Mouse (Mus musculus) erythroblast, embryonic 14.5 days (primary cell): ENCODE measurements around the gene Hdgfl3. TPM values are rescaled to one million over a fixed set of nuclear protein-coding genes. Genes with fewer than 3 reads are reported as not detected.

Source experiments
- H3K27me3 ChIP-seq: 2 replicates; pipeline ENCODE4 v1.6.1; 2012; ENCODE audit warnings: inconsistent platforms; ENCODE audit not compliant: control insufficient read depth
- H3K36me3 ChIP-seq: 2 replicates; pipeline ENCODE4 v1.6.1; 2012; ENCODE audit warnings: mild to moderate bottlenecking, inconsistent platforms; ENCODE audit not compliant: control insufficient read depth
- H3K4me1 ChIP-seq: 2 replicates; pipeline ENCODE4 v1.6.1; 2012; ENCODE audit warnings: inconsistent platforms; ENCODE audit not compliant: control insufficient read depth
- H3K4me3 ChIP-seq: replicated peaks from 2 replicates; pipeline ENCODE3; 2012; ENCODE audit warnings: moderate library complexity, mild to moderate bottlenecking, inconsistent platforms
- H3K9me3 ChIP-seq: 2 replicates; pipeline ENCODE4 v1.6.1; 2012; ENCODE audit warnings: low read length, inconsistent platforms, mixed read lengths; ENCODE audit not compliant: control insufficient read depth
- GATA1 ChIP-seq: IDR thresholded peaks from 2 replicates; pipeline ENCODE4 v1.6.1; 2012; ENCODE audit warnings: low read length, inconsistent platforms, mixed read lengths
- TAL1 ChIP-seq: IDR thresholded peaks from 3 replicates; pipeline ENCODE4 v1.6.1; 2012; ENCODE audit warnings: low read length, inconsistent platforms, mixed read lengths
- polyA plus RNA-seq: library from polyadenylated mRNA; stranded (reverse); fragments of >175 nt; gene quantifications from 2 replicates; pipeline ENCODE4 v1.2.3, GENCODE M21; 2012

Hdgfl3 gene
- polyA plus RNA-seq, 1 experiment: not detected

DNA sequence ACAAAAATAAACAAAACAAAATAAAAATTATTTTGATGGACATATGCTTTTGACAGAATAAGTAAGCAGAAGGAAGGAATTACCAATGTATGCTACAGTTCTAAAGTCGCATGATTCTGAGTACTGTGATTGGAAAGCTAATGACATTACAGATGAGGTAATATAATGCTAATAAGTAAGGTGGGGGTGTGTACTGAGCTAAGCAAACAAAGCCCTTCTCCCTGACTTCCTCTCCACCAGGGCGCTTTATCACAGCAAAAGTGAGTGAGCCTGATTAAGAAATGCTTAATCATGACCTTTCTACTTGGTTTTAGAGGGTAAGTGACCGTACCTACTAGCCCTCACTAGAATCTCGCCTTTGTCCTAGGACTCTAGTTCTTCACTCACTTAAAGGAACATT is 14.0 kb downstream of the Hdgfl3 start:
- TF ChIP-seq GATA1 (no peak), TAL1 (no peak)
- Histone ChIP-seq H3K4me3 (no peak overlapping the region), H3K27me3 (no peaks in the 10 kb centered on the region), H3K9me3 (no peaks in the 10 kb centered on the region), H3K4me1 (no peaks in the 10 kb centered on the region), H3K36me3 (no peaks in the 10 kb centered on the region)

DNA sequence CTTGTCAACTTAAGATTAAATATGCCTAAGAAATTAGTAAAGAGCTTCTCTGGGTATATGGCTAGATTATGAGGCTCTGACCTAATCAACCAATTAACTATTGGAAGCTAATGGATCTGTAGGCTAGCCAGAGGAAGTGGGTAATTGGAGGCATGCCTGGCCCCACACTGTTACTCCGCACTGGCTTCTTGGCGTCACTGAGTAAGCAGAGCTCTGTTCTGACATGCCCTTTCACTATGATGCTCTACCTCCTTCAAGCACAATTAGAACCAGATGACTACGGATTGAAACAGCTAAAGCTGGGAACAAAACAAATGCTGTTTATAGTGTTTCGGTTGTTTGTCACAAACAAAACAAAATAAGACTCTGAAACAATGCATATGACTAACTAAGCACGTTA is 16.0 kb downstream of the Hdgfl3 start:
- TF ChIP-seq TAL1: no peak
- no peak for TF ChIP-seq GATA1
- Histone ChIP-seq H3K9me3 (no peaks in the 10 kb centered on the region), H3K4me1 (no peaks in the 10 kb centered on the region), H3K36me3 (no peaks in the 10 kb centered on the region), H3K4me3 (no peak overlapping the region), H3K27me3 (no peaks in the 10 kb centered on the region)

DNA sequence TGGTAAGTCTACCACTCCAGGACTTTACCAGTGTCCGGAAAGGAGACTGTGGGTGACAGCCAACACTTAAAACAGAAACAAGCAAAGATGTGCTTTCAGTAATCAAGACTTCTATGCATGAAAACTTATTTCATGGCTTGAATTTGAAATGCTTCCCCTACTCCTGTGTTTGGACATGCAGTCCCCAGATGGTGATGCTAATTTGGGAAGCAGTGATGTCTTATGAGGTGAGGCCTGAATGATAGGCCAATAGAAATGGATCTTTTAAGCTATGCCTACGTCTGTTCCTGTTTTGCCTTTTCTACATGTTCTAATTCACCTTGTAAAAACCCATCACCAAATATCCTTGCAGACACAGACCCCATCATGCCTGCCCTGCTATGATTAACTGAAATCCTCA is 29.3 kb downstream of the Hdgfl3 start:
- H3K36me3 ChIP-seq: no peaks in the 10 kb centered on the region
- no peak overlapping the region for H3K4me3 ChIP-seq
- H3K9me3 ChIP-seq: no peaks in the 10 kb centered on the region
- H3K27me3 ChIP-seq: no peaks in the 10 kb centered on the region; the same call in 1 of the 2 replicates
- TF ChIP-seq TAL1 (no peak), GATA1 (no peak)
- no peaks in the 10 kb centered on the region for H3K4me1 ChIP-seq

DNA sequence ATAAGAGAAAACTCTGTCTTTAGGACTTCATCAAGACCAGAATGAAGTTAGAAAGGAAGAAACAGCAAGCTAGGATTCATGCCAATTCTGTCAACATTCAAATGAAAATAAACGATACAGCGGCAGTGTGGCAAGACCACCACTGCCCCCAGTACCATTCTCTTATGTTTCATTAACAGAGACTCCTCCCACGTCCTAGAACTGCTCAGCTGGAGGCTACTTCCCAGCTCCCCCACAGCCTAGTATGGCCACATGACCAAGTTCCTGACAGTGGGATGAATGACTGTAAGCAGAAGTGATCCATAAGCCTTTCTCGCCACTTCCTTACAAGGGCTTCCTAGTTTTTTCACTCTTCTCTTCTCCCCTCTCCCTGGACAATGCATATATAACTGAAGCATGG is 30.2 kb downstream of the Hdgfl3 start:
- H3K9me3 ChIP-seq: no peaks in the 10 kb centered on the region
- peaks cover 4% of the 10 kb centered on the region for H3K27me3 ChIP-seq
- no peak for TF ChIP-seq TAL1
- TF ChIP-seq GATA1: no peak

DNA sequence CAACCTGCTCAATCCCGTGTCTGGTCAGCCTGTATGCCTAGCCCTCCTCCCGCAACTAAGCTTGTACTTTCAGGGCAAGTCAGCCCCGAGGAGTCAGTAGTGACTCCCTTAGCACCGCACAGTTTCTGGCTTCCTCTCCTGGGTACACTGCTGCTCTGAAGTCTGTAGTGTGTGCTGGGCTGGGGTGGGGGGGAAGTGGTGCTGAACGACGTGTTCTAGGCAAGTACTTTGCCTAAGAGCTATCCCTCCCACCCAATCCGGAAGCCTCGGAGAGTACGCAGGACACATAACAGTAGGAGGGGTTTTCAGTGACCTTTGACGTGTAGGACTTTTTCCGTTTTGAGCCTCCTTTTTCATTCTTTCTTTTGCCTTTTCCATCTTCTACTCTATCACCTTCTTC is 34.9 kb downstream of the Hdgfl3 start:
- no peak overlapping the region for H3K4me3 ChIP-seq
- no peaks in the 10 kb centered on the region for H3K4me1 ChIP-seq
- H3K9me3 ChIP-seq: no peaks in the 10 kb centered on the region
- no peaks in the 10 kb centered on the region for H3K36me3 ChIP-seq
- no peak for TF ChIP-seq TAL1
- TF ChIP-seq GATA1: no peak
- H3K27me3 ChIP-seq: peaks cover 6% of the 10 kb centered on the region

More for the DNA sequence above, 30.2 kb downstream of the Hdgfl3 start:
- Histone ChIP-seq H3K36me3 (no peaks in the 10 kb centered on the region), H3K4me1 (no peaks in the 10 kb centered on the region), H3K4me3 (no peak overlapping the region)

DNA sequence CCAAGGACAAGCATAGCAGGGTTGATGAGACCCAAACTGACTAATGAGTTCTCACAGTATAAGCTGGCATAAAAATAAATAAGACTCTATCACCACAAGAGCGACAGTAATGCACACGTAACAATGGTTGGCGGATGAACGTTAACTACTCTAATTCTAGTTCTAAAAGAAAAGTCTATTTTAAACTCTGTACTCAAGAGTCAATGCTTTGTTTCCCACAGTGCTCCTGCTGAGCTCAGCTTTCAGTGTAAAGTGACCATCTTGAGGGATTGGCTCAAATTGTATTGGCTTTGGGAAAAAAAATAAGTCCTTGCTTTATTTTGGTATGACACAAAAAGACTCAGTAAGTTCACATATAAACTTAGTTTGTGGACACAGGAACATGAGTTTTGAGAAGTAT is 49.1 kb downstream of the Hdgfl3 start:
- Histone ChIP-seq H3K36me3 (no peaks in the 10 kb centered on the region), H3K9me3 (no peaks in the 10 kb centered on the region), H3K4me3 (no peak overlapping the region), H3K27me3 (peaks cover 8% of the 10 kb centered on the region; the same call in 1 of the 2 replicates), H3K4me1 (no peaks in the 10 kb centered on the region)
- TF ChIP-seq GATA1 (no peak), TAL1 (no peak)

DNA sequence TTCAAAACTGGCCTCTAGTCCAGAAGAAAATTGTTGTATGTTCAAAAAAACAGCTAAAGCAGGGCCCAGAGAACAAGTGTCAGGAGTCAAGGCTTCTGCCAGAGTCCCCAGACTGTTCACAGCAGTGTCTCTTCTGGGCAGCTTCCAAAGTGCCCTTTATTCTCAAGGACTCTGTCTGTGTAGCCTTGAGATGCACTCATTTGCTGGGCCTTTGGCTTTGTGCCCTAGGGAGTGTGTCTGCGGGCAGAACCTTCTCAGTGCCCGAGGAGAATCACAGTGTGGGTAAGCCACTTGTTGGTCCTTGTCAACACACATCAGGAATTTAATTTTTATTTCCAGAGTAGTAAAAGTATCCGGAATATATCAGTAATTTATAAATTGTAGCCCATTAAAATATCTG is 52.7 kb downstream of the Hdgfl3 start:
- no peaks in the 10 kb centered on the region for H3K36me3 ChIP-seq
- TF ChIP-seq GATA1: no peak
- no peak for TF ChIP-seq TAL1
- H3K9me3 ChIP-seq: no peaks in the 10 kb centered on the region
- no peaks in the 10 kb centered on the region for H3K4me1 ChIP-seq
- H3K4me3 ChIP-seq: no peak overlapping the region
- H3K27me3 ChIP-seq: peaks cover 17% of the 10 kb centered on the region

DNA sequence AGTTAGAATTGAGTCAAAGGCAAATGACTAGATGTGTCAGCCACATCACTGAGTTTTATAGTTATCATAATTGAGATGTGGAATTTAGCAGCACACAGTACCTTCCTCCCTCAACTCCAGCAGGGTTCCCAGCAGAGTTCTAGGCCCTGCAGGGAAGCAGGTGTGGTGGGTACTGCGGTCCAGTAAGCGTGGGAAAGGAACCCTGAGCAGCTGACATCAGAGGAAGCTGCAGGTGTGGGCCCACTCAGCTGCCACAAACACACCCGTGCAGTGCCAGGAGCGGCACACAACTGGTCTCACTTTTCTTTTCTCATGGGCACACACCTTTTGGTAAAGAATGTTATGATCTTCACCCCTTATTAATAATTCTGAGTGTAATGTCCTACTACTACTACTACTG is 53.5 kb downstream of the Hdgfl3 start:
- Histone ChIP-seq H3K4me3 (no peak overlapping the region), H3K9me3 (no peaks in the 10 kb centered on the region), H3K27me3 (peaks cover 15% of the 10 kb centered on the region), H3K36me3 (no peaks in the 10 kb centered on the region), H3K4me1 (no peaks in the 10 kb centered on the region)
- TF ChIP-seq TAL1: no peak
- no peak for TF ChIP-seq GATA1

DNA sequence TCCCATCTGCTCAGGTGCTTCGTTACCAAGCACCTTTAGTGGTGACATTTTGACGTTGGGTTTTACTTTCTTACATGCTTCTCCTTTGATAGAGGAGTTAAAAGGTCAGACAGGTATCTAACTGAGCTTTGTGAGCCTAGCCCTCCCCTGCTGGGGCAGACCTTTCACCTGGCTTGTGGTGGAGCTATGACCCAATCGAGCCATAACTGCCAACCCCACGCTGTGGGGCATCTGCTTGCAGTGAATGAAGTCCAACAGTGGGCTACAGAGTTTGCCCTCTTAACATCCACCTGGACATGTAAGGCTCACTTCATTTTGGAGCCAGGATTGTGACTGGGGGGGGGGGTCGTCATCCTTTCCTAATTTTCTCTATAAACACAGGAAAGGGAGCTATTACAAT is 54.0 kb downstream of the Hdgfl3 start:
- peaks cover 15% of the 10 kb centered on the region for H3K27me3 ChIP-seq
- no peak for TF ChIP-seq TAL1
- TF ChIP-seq GATA1: no peak
- no peaks in the 10 kb centered on the region for H3K4me1 ChIP-seq
- no peak overlapping the region for H3K4me3 ChIP-seq
- H3K9me3 ChIP-seq: no peaks in the 10 kb centered on the region
- H3K36me3 ChIP-seq: no peaks in the 10 kb centered on the region

DNA sequence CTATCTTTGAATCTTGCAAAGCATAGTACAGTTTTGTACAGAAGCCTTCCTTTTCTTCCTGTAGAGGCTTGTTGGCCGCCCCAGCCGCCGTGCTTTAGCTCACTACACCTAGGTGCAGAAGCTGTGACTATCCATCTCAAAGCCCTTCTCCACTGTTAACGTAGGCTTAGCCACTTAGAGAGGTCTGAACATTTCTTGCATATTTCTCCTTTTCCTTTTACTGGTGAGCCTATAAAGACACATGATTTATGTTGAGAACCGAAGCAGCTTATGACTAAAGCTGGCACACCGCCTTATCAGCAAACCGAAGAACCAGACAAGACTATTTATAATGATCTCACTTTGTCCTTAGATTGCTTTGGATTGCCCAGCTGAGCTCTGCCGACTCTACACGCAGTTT is 58.9 kb downstream of the Hdgfl3 start:
- Histone ChIP-seq H3K27me3 (peaks cover 13% of the 10 kb centered on the region), H3K36me3 (no peaks in the 10 kb centered on the region), H3K4me1 (no peaks in the 10 kb centered on the region), H3K9me3 (no peaks in the 10 kb centered on the region), H3K4me3 (no peak overlapping the region)
- no peak for TF ChIP-seq TAL1
- no peak for TF ChIP-seq GATA1
